Mouse (Mus musculus): Measurements from ENCODE around the gene Pin1. TPM values are rescaled to one million over a fixed set of nuclear protein-coding genes. Genes with fewer than 3 reads are reported as not detected.

Gene Pin1
- polyA plus RNA-seq, 1 experiment from 2014 or later, result 48.5 TPM

DNA sequence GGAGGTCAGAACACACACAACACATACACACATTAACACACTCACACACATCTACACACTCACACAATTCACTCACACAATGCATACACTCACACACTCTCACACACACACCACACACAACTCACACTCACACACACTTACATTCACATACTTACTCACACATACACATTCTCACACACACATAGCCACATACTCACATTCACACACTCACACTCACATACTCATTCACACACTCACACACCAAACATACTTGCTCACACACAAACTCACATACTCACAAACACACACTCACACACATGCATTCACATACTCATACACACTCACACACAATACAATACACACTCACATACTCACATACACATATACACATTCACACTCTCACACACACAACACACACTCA lies 53.5 kb downstream of the Pin1 start:
- Histone ChIP-seq H3K27ac (replicated peaks in 1 of 2; ENCODE audit: control insufficient read depth in 1 of 2, insufficient read depth in 1 of 2, low read depth in 2 of 2, low read length in 2 of 2) (no peak overlapping the region), H3K4me3 (ENCODE audit: control insufficient read depth in 1 of 2, insufficient read depth in 1 of 2, low read depth in 1 of 2, low read length in 2 of 2) (no peak overlapping the region), H3K9me3 (ENCODE audit: control insufficient read depth, low read length) (no peaks in the 10 kb centered on the region), H3K4me1 (ENCODE audit: control insufficient read depth in 2 of 2, insufficient read depth in 2 of 2, low read length in 2 of 2) (no peaks in the 10 kb centered on the region), H3K9ac (ENCODE audit: low read length) (no peak overlapping the region), H3K36me3 (ENCODE audit: control insufficient read depth, insufficient read depth, low read length) (no peaks in the 10 kb centered on the region), H3K27me3 (ENCODE audit: control insufficient read depth, insufficient read depth, low read length) (no peaks in the 10 kb centered on the region), H3K4me2 (ENCODE audit: low read length) (no peak overlapping the region)
- ATAC-seq (ENCODE audit: insufficient number of reproducible peaks, insufficient read depth, low FRiP score, low read depth), result no peak

DNA sequence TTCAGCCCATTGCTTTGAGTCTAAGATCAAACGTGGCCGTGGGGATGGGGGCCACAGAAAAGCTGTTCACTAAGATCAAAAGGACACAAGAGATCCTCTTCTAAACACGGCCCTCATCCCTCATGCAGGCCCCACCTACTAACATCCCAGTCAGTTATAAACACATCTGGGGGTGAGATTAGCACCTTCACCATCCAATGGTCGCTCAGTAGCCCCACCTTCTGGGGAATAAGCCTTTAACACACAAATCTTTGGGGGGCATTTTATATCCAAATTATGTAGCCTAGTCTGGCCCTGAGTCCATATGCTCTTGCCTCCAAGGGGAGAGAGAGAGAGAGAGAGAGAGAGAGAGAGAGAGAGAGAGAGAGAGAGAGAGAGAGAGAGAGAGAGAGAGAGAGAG lies 54.1 kb downstream of the Pin1 start:
- H3K4me1 ChIP-seq (ENCODE audit: control insufficient read depth in 2 of 2, insufficient read depth in 2 of 2, low read length in 2 of 2), result no peaks in the 10 kb centered on the region
- WGBS, result 37% methylated on average over 4 of the region's 4 CpGs

DNA sequence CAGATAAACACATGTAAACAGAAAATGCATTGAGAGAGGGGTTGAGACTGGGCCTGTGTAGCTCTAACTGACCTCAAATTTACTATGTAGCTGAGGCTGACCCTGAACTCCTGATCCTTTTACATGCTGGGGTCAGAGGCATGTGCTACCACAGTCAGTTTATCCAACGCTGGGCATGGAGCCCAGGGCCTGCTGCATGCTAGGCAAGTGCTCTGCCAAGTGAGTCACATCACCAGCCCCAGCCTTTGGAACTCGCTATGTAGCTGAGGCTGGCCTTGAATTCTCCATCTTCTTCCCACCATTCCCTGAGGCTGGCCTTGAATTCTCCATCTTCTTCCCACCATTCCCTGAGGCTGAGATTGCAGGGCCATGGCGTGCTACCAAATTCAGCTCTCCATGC lies 58.6 kb downstream of the Pin1 start:
- Histone ChIP-seq H3K4me1 (ENCODE audit: control insufficient read depth in 2 of 2, insufficient read depth in 2 of 2, low read length in 2 of 2) (no peaks in the 10 kb centered on the region), H3K9me3 (ENCODE audit: control insufficient read depth, low read length) (no peaks in the 10 kb centered on the region), H3K27ac (replicated peaks in 1 of 2; ENCODE audit: control insufficient read depth in 1 of 2, insufficient read depth in 1 of 2, low read depth in 2 of 2, low read length in 2 of 2) (no peak overlapping the region), H3K4me2 (ENCODE audit: low read length) (no peak overlapping the region), H3K9ac (ENCODE audit: low read length) (no peak overlapping the region), H3K36me3 (ENCODE audit: control insufficient read depth, insufficient read depth, low read length) (no peaks in the 10 kb centered on the region), H3K27me3 (ENCODE audit: control insufficient read depth, insufficient read depth, low read length) (no peaks in the 10 kb centered on the region), H3K4me3 (ENCODE audit: control insufficient read depth in 1 of 2, insufficient read depth in 1 of 2, low read depth in 1 of 2, low read length in 2 of 2) (no peak overlapping the region)
- 77% methylated on average over 3 of the region's 3 CpGs for WGBS
- no peak for ATAC-seq (ENCODE audit: insufficient number of reproducible peaks, insufficient read depth, low FRiP score, low read depth)

More for the DNA sequence above, 54.1 kb downstream of the Pin1 start:
- no peak for ATAC-seq (ENCODE audit: insufficient number of reproducible peaks, insufficient read depth, low FRiP score, low read depth)
- Histone ChIP-seq H3K4me3 (ENCODE audit: control insufficient read depth in 1 of 2, insufficient read depth in 1 of 2, low read depth in 1 of 2, low read length in 2 of 2) (no peak overlapping the region), H3K9ac (ENCODE audit: low read length) (no peak overlapping the region), H3K4me2 (ENCODE audit: low read length) (no peak overlapping the region), H3K36me3 (ENCODE audit: control insufficient read depth, insufficient read depth, low read length) (no peaks in the 10 kb centered on the region), H3K27ac (replicated peaks in 1 of 2; ENCODE audit: control insufficient read depth in 1 of 2, insufficient read depth in 1 of 2, low read depth in 2 of 2, low read length in 2 of 2) (no peak overlapping the region), H3K9me3 (ENCODE audit: control insufficient read depth, low read length) (no peaks in the 10 kb centered on the region), H3K27me3 (ENCODE audit: control insufficient read depth, insufficient read depth, low read length) (no peaks in the 10 kb centered on the region)

DNA sequence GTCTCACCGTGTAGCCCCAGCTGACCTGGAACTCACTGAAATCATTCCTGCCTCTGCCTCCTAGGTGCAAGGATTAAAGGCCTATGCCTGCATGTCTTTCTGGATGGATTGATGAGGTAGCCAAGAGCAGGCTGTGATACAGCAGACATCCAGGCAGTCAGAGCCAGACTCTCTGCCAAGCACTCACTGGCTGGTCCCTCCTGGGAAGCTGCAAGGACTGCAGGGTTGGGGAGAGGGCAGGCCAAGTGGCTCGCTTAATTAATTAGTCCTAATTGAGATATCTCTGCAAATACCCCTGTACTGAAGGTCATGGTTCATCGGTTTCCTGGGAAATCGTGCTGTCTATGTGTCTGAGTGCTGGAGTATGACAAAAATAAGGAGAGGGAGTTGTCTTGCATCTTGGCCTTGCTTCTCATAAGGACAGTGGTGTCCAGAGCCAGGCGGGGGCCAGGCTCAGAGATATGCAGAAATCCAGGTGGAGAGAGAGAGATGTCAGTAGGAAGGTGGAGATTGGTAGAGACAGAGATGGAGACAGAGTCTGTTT lies 61.1 kb downstream of the Pin1 start:
- no peak overlapping the region for H3K4me2 ChIP-seq (ENCODE audit: low read length)
- 61% methylated on average over 5 of the region's 5 CpGs for WGBS
- ATAC-seq (ENCODE audit: insufficient number of reproducible peaks, insufficient read depth, low FRiP score, low read depth), result no peak

DNA sequence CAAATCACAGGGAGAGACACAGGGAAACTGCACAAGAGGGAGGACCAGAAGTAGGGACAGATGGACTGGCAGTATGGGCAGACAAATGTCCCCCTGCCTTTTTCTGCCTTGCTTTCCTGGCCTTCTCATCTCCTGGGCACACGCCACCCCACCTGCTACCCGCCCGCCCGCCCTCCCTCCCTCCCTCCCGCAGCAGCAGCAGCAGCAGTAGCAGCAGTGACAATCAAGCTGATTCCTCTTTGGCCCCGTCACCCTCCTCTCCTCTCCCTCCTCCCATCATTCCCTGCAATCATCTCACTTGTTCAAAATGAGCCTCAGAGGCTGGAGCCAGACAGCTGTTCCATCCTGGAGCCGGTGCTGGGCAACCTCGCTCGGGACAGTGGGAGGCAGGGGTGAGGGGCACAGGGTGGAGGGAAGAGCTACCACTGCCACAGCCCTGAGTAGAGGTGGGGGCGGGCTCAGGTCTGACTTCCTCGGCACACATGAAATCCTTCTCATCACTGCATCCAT lies 61.6 kb downstream of the Pin1 start:
- no peak overlapping the region for H3K4me2 ChIP-seq (ENCODE audit: low read length)

More for the DNA sequence above, 61.1 kb downstream of the Pin1 start:
- Histone ChIP-seq H3K27ac (replicated peaks in 1 of 2; ENCODE audit: control insufficient read depth in 1 of 2, insufficient read depth in 1 of 2, low read depth in 2 of 2, low read length in 2 of 2) (no peak overlapping the region), H3K27me3 (ENCODE audit: control insufficient read depth, insufficient read depth, low read length) (no peaks in the 10 kb centered on the region), H3K9me3 (ENCODE audit: control insufficient read depth, low read length) (no peaks in the 10 kb centered on the region), H3K9ac (ENCODE audit: low read length) (no peak overlapping the region), H3K36me3 (ENCODE audit: control insufficient read depth, insufficient read depth, low read length) (no peaks in the 10 kb centered on the region), H3K4me1 (ENCODE audit: control insufficient read depth in 2 of 2, insufficient read depth in 2 of 2, low read length in 2 of 2) (no peaks in the 10 kb centered on the region; a peak in 2 of 4 replicates), H3K4me3 (ENCODE audit: control insufficient read depth in 1 of 2, insufficient read depth in 1 of 2, low read depth in 1 of 2, low read length in 2 of 2) (no peak overlapping the region)

DNA sequence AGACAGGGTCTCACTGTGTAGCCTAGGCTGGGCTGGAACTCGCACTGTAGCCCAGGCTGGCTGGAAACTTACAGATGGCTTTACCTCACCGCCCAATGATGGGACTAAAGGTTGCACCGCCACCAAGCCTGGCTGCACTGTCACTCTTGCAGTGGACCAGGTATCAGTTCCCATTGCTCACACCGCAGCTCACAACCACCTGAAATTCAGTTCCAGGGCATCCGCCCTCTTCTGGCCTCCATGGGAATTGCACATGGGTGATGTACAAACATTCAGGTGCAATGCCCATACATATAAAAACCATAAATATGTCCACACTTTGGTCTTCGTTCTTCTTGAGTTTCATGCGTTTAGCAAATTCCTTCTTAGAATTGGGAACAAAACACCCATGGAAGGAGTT lies 63.4 kb downstream of the Pin1 start:
- Histone ChIP-seq H3K36me3 (ENCODE audit: control insufficient read depth, insufficient read depth, low read length) (no peaks in the 10 kb centered on the region), H3K9me3 (ENCODE audit: control insufficient read depth, low read length) (no peaks in the 10 kb centered on the region), H3K27ac (replicated peaks in 1 of 2; ENCODE audit: control insufficient read depth in 1 of 2, insufficient read depth in 1 of 2, low read depth in 2 of 2, low read length in 2 of 2) (no peak overlapping the region), H3K4me2 (ENCODE audit: low read length) (no peak overlapping the region), H3K4me1 (ENCODE audit: control insufficient read depth in 2 of 2, insufficient read depth in 2 of 2, low read length in 2 of 2) (no peaks in the 10 kb centered on the region; a peak in 2 of 4 replicates), H3K27me3 (ENCODE audit: control insufficient read depth, insufficient read depth, low read length) (no peaks in the 10 kb centered on the region), H3K4me3 (ENCODE audit: control insufficient read depth in 1 of 2, insufficient read depth in 1 of 2, low read depth in 1 of 2, low read length in 2 of 2) (no peak overlapping the region), H3K9ac (ENCODE audit: low read length) (no peak overlapping the region)
- ATAC-seq (ENCODE audit: insufficient number of reproducible peaks, insufficient read depth, low FRiP score, low read depth), result no peak
- WGBS, result 62% methylated on average over 7 of the region's 7 CpGs

More for the DNA sequence above, 61.6 kb downstream of the Pin1 start:
- Histone ChIP-seq H3K27ac (replicated peaks in 1 of 2; ENCODE audit: control insufficient read depth in 1 of 2, insufficient read depth in 1 of 2, low read depth in 2 of 2, low read length in 2 of 2) (no peak overlapping the region), H3K9me3 (ENCODE audit: control insufficient read depth, low read length) (no peaks in the 10 kb centered on the region), H3K9ac (ENCODE audit: low read length) (no peak overlapping the region), H3K27me3 (ENCODE audit: control insufficient read depth, insufficient read depth, low read length) (no peaks in the 10 kb centered on the region), H3K36me3 (ENCODE audit: control insufficient read depth, insufficient read depth, low read length) (no peaks in the 10 kb centered on the region), H3K4me1 (ENCODE audit: control insufficient read depth in 2 of 2, insufficient read depth in 2 of 2, low read length in 2 of 2) (no peaks in the 10 kb centered on the region; a peak in 2 of 4 replicates), H3K4me3 (ENCODE audit: control insufficient read depth in 1 of 2, insufficient read depth in 1 of 2, low read depth in 1 of 2, low read length in 2 of 2) (no peak overlapping the region)
- 33% methylated on average over 11 of the region's 11 CpGs for WGBS
- ATAC-seq (ENCODE audit: insufficient number of reproducible peaks, insufficient read depth, low FRiP score, low read depth), result no peak

Other genes with a start within 250 kb of the Pin1 start
- gene Zfp26, start 191.9 kb upstream of the Pin1 start, polyA plus RNA-seq (2014; fragmentation: Nextera tagmentation; extraction: Ambion mirVana), result 14.0 and 15.4 TPM in 2 replicates
- gene Zfp426, start 159.3 kb upstream of the Pin1 start, polyA plus RNA-seq (2014; fragmentation: Nextera tagmentation; extraction: Ambion mirVana), result 13.4 and 15.7 TPM in 2 replicates
- 43.5 and 48.8 TPM in 2 replicates for gene Zfp266, start 130.7 kb upstream of the Pin1 start, polyA plus RNA-seq (2014; fragmentation: Nextera tagmentation; extraction: Ambion mirVana)
- 11.0 and 11.8 TPM in 2 replicates for gene Zfp846, start 70.8 kb upstream of the Pin1 start, polyA plus RNA-seq (2014; fragmentation: Nextera tagmentation; extraction: Ambion mirVana)
- gene Ubl5, start 9.2 kb upstream of the Pin1 start, polyA plus RNA-seq (2014; fragmentation: Nextera tagmentation; extraction: Ambion mirVana), result 345 and 375 TPM in 2 replicates
- gene Fbxl12, start 7.3 kb upstream of the Pin1 start, polyA plus RNA-seq (2014; fragmentation: Nextera tagmentation; extraction: Ambion mirVana), result 7.6 and 10.6 TPM in 2 replicates
- gene Olfm2, start 94.3 kb downstream of the Pin1 start, polyA plus RNA-seq (2014; fragmentation: Nextera tagmentation; extraction: Ambion mirVana), result 0.42 and 1.3 TPM in 2 replicates
- gene Col5a3, start 163.0 kb downstream of the Pin1 start, polyA plus RNA-seq (2014; fragmentation: Nextera tagmentation; extraction: Ambion mirVana), result 0.12 and 0.20 TPM in 2 replicates
- gene Rdh8, start 166.4 kb downstream of the Pin1 start, polyA plus RNA-seq (2014; fragmentation: Nextera tagmentation; extraction: Ambion mirVana), result not detected in 2 replicates
- 4.5 and 5.9 TPM in 2 replicates for gene A230050P20Rik, start 216.5 kb downstream of the Pin1 start, polyA plus RNA-seq (2014; fragmentation: Nextera tagmentation; extraction: Ambion mirVana)
- gene Angptl6, start 227.6 kb downstream of the Pin1 start, polyA plus RNA-seq (2014; fragmentation: Nextera tagmentation; extraction: Ambion mirVana), result 1.9 and 2.7 TPM in 2 replicates
- gene Ppan, start 236.1 kb downstream of the Pin1 start, polyA plus RNA-seq (2014; fragmentation: Nextera tagmentation; extraction: Ambion mirVana), result 28.2 and 30.0 TPM in 2 replicates
- gene Eif3g, start 246.5 kb downstream of the Pin1 start, polyA plus RNA-seq (2014; fragmentation: Nextera tagmentation; extraction: Ambion mirVana), result 188 and 202 TPM in 2 replicates

All from heart, embryonic 14.5 days (tissue).